24 mouse cellular contexts compared by ENCODE assay signal in genomic region chr1:187724651-187725050, GRCm38 (mm10).
DNase-seq lines count a peak whose midpoint lies in the region; ATAC-seq and TF ChIP-seq lines count a peak whose summit lies in the region.
"Had no signal": no experiment of that assay in that cellular context is flagged by ENCODE, and none has a peak within 500 bp of the region (broad histone marks: within the 10 kb centered on the region; RNA-seq: fewer than 3 reads in every experiment).

No protein-coding gene starts in this region.

- H3K4me3 ChIP-seq in kidney, postnatal 0 days (replicated peaks; ENCODE audit: low read depth, low read length): no peak overlapping the region
- H3K4me3 ChIP-seq: embryonic facial prominence, embryonic 13.5 days; forebrain, embryonic 12.5 days; heart, embryonic 15.5 days had no signal

- no peaks in the 10 kb centered on the region for H3K9me3 ChIP-seq in kidney, postnatal 0 days (replicated peaks; ENCODE audit: low read length)
- H3K9me3 ChIP-seq: embryonic facial prominence, embryonic 13.5 days; forebrain, embryonic 12.5 days; heart, embryonic 15.5 days had no signal

- TF ChIP-seq CTCF in kidney, postnatal 0 days (IDR thresholded peaks at IDR 0.05; ENCODE audit: low read depth): no peak

- H3K9ac ChIP-seq in kidney, postnatal 0 days (ENCODE audit: low read depth, low read length): no peak overlapping the region
- H3K9ac ChIP-seq: embryonic facial prominence, embryonic 13.5 days; forebrain, embryonic 12.5 days; heart, embryonic 15.5 days had no signal

- H3K27ac ChIP-seq in kidney, postnatal 0 days: no peak overlapping the region
- H3K27ac ChIP-seq: embryonic facial prominence, embryonic 13.5 days; forebrain, embryonic 12.5 days; heart, embryonic 15.5 days had no signal

- DNase-seq in embryo, embryonic 11 days: peak; percentile 39
- DNase-seq in embryo, embryonic 9.5 days (ENCODE audit: extremely low spot score): no peak
- peak; percentile 5 for DNase-seq in kidney, postnatal 0 days (ENCODE audit: low spot score)
- DNase-seq in kidney, adult 9 months: no peak
- peak; percentile 27 to 30 for DNase-seq in right cerebral cortex, postnatal 10 days (ENCODE audit: low spot score in 2 of 2)
- DNase-seq in right cerebral cortex, adult 18-20 months: no peak
- peak; percentile 41 for DNase-seq in mesoderm, embryonic 11.5 days (ENCODE audit: low read depth, low spot score)
- no peak for DNase-seq in frontal cortex, adult 2 months (ENCODE audit: extremely low spot score in 1 of 2, low spot score in 1 of 2)
- DNase-seq: adrenal gland, postnatal 14 days; cerebellum, adult 18-20 months; cerebellum, adult 9-11 months; cerebellum, postnatal 36 days; gastrocnemius, postnatal 14 days; kidney, adult 11 months had no signal

- no peak overlapping the region for H3K4me2 ChIP-seq in kidney, postnatal 0 days (ENCODE audit: low read length)
- H3K4me2 ChIP-seq: embryonic facial prominence, embryonic 13.5 days; forebrain, embryonic 12.5 days; heart, embryonic 11.5 days; heart, embryonic 15.5 days had no signal

- WGBS in kidney, postnatal 0 days: 31% methylated on average over 1 of the region's 1 CpGs

- no peaks in the 10 kb centered on the region for H3K27me3 ChIP-seq in kidney, postnatal 0 days (ENCODE audit: insufficient read depth, low read length)
- H3K27me3 ChIP-seq: CH12.LX; embryonic facial prominence, embryonic 13.5 days; forebrain, embryonic 12.5 days; heart, embryonic 15.5 days had no signal

- ATAC-seq in kidney, postnatal 0 days (replicated peaks; ENCODE audit: low FRiP score, low read depth): no peak
- ATAC-seq: activated CD4-positive, CD25-positive, alpha-beta regulatory T cell, adult 4 months; forebrain, embryonic 16.5 days; hindbrain, embryonic 16.5 days; inflammation-experienced regulatory T-cells, adult 6 months had no signal

- no peaks in the 10 kb centered on the region for H3K36me3 ChIP-seq in kidney, postnatal 0 days (ENCODE audit: insufficient read depth, low read length)
- H3K36me3 ChIP-seq: embryonic facial prominence, embryonic 13.5 days; forebrain, embryonic 12.5 days; G1E; heart, embryonic 15.5 days had no signal

- H3K4me1 ChIP-seq in kidney, postnatal 0 days (replicated peaks; ENCODE audit: insufficient read depth, low read length): no peaks in the 10 kb centered on the region
- H3K4me1 ChIP-seq: embryonic facial prominence, embryonic 13.5 days had no signal

Comparison
In these comparisons a context has a peak if more than half of its experiments do, and no peak if none do; other contexts are left out.
1. DNase-seq: peak in embryo, embryonic 11 days (single experiment), kidney, postnatal 0 days (single experiment), right cerebral cortex, postnatal 10 days (2 of 2) and mesoderm, embryonic 11.5 days (single experiment); none in embryo, embryonic 9.5 days (single experiment), kidney, adult 9 months (single experiment), right cerebral cortex, adult 18-20 months (single experiment) and frontal cortex, adult 2 months (0 of 2).